ENCODE assay signal across 20 mouse cellular contexts in genomic region chr2:10166635-10167034, GRCm38 (mm10). TPM values are rescaled to one million over a fixed set of nuclear protein-coding genes. Genes with fewer than 3 reads are reported as not detected.
DNase-seq lines count a peak whose midpoint lies in the region; ATAC-seq and TF ChIP-seq lines count a peak whose summit lies in the region.
"Had no signal": no experiment of that assay in that cellular context is flagged by ENCODE, and none has a peak within 500 bp of the region (broad histone marks: within the 10 kb centered on the region; RNA-seq: fewer than 3 reads in every experiment).

No protein-coding gene starts in this region.

- peak; percentile 22 for DNase-seq in midbrain, embryonic 10.5 days (ENCODE audit: low spot score)
- no peak for DNase-seq in midbrain, postnatal 0 days (ENCODE audit: low spot score)
- DNase-seq in embryonic facial prominence, embryonic 11.5 days (ENCODE audit: low spot score) = peak; percentile 63
- peak; percentile 40 for DNase-seq in limb, embryonic 11.5 days (ENCODE audit: low spot score)
- no peak for DNase-seq in cerebellum, postnatal 25 days
- DNase-seq in layer of hippocampus, postnatal 10 days (ENCODE audit: low spot score in 2 of 2) = no peak
- DNase-seq: adrenal gland, adult 8-10 months; cerebellum, adult 9-10 months; heart, postnatal 36 days; kidney, postnatal 25 days; lung, postnatal 36 days; retina, postnatal 1 day; thymus, postnatal 25 days had no signal

- no peaks in the 10 kb centered on the region for H3K4me1 ChIP-seq in midbrain, embryonic 10.5 days
- H3K4me1 ChIP-seq in midbrain, postnatal 0 days (ENCODE audit: insufficient read depth, low read length) = no peaks in the 10 kb centered on the region
- peaks cover 3% of the 10 kb centered on the region; the same call in 1 of the 2 replicates for H3K4me1 ChIP-seq in embryonic facial prominence, embryonic 11.5 days (ENCODE audit: control insufficient read depth, insufficient read depth, low read length)
- peaks cover 3% of the 10 kb centered on the region; the same call in 1 of the 2 replicates for H3K4me1 ChIP-seq in limb, embryonic 11.5 days (ENCODE audit: control insufficient read depth, insufficient read depth, low read length)
- no peaks in the 10 kb centered on the region for H3K4me1 ChIP-seq in forebrain, embryonic 12.5 days
- H3K4me1 ChIP-seq: neural tube, embryonic 15.5 days had no signal

- H3K27me3 ChIP-seq in midbrain, embryonic 10.5 days (ENCODE audit: low read depth, poor library complexity, severe bottlenecking) = no peaks in the 10 kb centered on the region
- H3K27me3 ChIP-seq in midbrain, postnatal 0 days (ENCODE audit: insufficient read depth, low read length) = no peaks in the 10 kb centered on the region
- no peaks in the 10 kb centered on the region; the same call in 1 of the 2 replicates for H3K27me3 ChIP-seq in embryonic facial prominence, embryonic 11.5 days (ENCODE audit: control insufficient read depth, insufficient read depth, low read length)
- H3K27me3 ChIP-seq in limb, embryonic 11.5 days (ENCODE audit: control insufficient read depth, insufficient read depth, low read length) = no peaks in the 10 kb centered on the region
- no peaks in the 10 kb centered on the region for H3K27me3 ChIP-seq in forebrain, embryonic 12.5 days
- H3K27me3 ChIP-seq: liver, embryonic 15.5 days; neural tube, embryonic 15.5 days had no signal

- H3K4me3 ChIP-seq in midbrain, embryonic 10.5 days = no peak overlapping the region
- H3K4me3 ChIP-seq in midbrain, postnatal 0 days (ENCODE audit: low read depth, low read length) = no peak overlapping the region
- H3K4me3 ChIP-seq in embryonic facial prominence, embryonic 11.5 days (ENCODE audit: low read depth, low read length) = no peak overlapping the region
- H3K4me3 ChIP-seq in limb, embryonic 11.5 days (ENCODE audit: low read depth, low read length) = no peak overlapping the region
- H3K4me3 ChIP-seq in forebrain, embryonic 12.5 days (replicated peaks) = no peak overlapping the region
- H3K4me3 ChIP-seq: erythroblast, embryonic 14.5 days; left cerebral cortex, adult 2 months; liver, embryonic 15.5 days; neural tube, embryonic 15.5 days had no signal

- no peak for TF ChIP-seq CTCF in midbrain, postnatal 0 days (IDR thresholded peaks at IDR 0.05)

- no peak overlapping the region for H3K9ac ChIP-seq in midbrain, postnatal 0 days (replicated peaks; ENCODE audit: low read length, poor library complexity, severe bottlenecking)
- no peak overlapping the region for H3K9ac ChIP-seq in embryonic facial prominence, embryonic 11.5 days (replicated peaks; ENCODE audit: low read length)
- H3K9ac ChIP-seq in limb, embryonic 11.5 days (ENCODE audit: low read length) = no peak overlapping the region
- H3K9ac ChIP-seq in forebrain, embryonic 12.5 days = no peak overlapping the region
- H3K9ac ChIP-seq: liver, embryonic 15.5 days; neural tube, embryonic 15.5 days had no signal

- H3K36me3 ChIP-seq in midbrain, embryonic 10.5 days = no peaks in the 10 kb centered on the region
- no peaks in the 10 kb centered on the region for H3K36me3 ChIP-seq in midbrain, postnatal 0 days (ENCODE audit: insufficient read depth, low read length)
- H3K36me3 ChIP-seq in embryonic facial prominence, embryonic 11.5 days (replicated peaks; ENCODE audit: control insufficient read depth, insufficient read depth, low read depth, low read length) = no peaks in the 10 kb centered on the region
- H3K36me3 ChIP-seq in limb, embryonic 11.5 days (ENCODE audit: control insufficient read depth, insufficient read depth, low read length) = no peaks in the 10 kb centered on the region
- no peaks in the 10 kb centered on the region for H3K36me3 ChIP-seq in forebrain, embryonic 12.5 days (replicated peaks)
- H3K36me3 ChIP-seq: liver, embryonic 15.5 days; neural tube, embryonic 15.5 days had no signal

- no peak overlapping the region for H3K4me2 ChIP-seq in midbrain, postnatal 0 days (ENCODE audit: low read depth, low read length, poor library complexity, severe bottlenecking)
- no peak overlapping the region for H3K4me2 ChIP-seq in embryonic facial prominence, embryonic 11.5 days (ENCODE audit: low read depth, low read length)
- H3K4me2 ChIP-seq in limb, embryonic 11.5 days (ENCODE audit: low read depth, severe bottlenecking) = no peak overlapping the region
- no peak overlapping the region for H3K4me2 ChIP-seq in forebrain, embryonic 12.5 days
- H3K4me2 ChIP-seq: neural tube, embryonic 15.5 days had no signal

- H3K27ac ChIP-seq in midbrain, embryonic 10.5 days (replicated peaks) = no peak overlapping the region
- H3K27ac ChIP-seq in midbrain, postnatal 0 days (ENCODE audit: low read depth, low read length) = no peak overlapping the region
- no peak overlapping the region for H3K27ac ChIP-seq in embryonic facial prominence, embryonic 11.5 days (replicated peaks; ENCODE audit: low read depth, low read length)
- H3K27ac ChIP-seq in limb, embryonic 11.5 days (replicated peaks; ENCODE audit: low read depth, low read length) = no peak overlapping the region
- H3K27ac ChIP-seq in forebrain, embryonic 12.5 days = no peak overlapping the region
- H3K27ac ChIP-seq: left cerebral cortex, adult 2 months; liver, embryonic 15.5 days; neural tube, embryonic 15.5 days had no signal

- no peak for ATAC-seq in midbrain, postnatal 0 days (ENCODE audit: low FRiP score)
- no peak; the same call in 1 of the 2 replicates for ATAC-seq in embryonic facial prominence, embryonic 11.5 days (replicated peaks; ENCODE audit: insufficient number of reproducible peaks, low FRiP score, low TSS enrichment, low read depth)
- no peak for ATAC-seq in limb, embryonic 11.5 days (ENCODE audit: insufficient number of reproducible peaks, low FRiP score, low TSS enrichment, low read depth)
- peak; percentile 69 for ATAC-seq in megakaryocyte-erythroid progenitor cell, adult 5-6 weeks (replicated peaks; ENCODE audit: low FRiP score, low TSS enrichment, poor library complexity, severe bottlenecking)
- no peak for ATAC-seq in forebrain, embryonic 12.5 days (ENCODE audit: low FRiP score)
- ATAC-seq: inflammation-experienced regulatory T-cells, adult 6 months had no signal

- H3K9me3 ChIP-seq in midbrain, embryonic 10.5 days (replicated peaks) = no peaks in the 10 kb centered on the region
- H3K9me3 ChIP-seq in midbrain, postnatal 0 days (ENCODE audit: low read length) = no peaks in the 10 kb centered on the region
- no peaks in the 10 kb centered on the region for H3K9me3 ChIP-seq in embryonic facial prominence, embryonic 11.5 days (replicated peaks; ENCODE audit: control insufficient read depth, low read length)
- H3K9me3 ChIP-seq in limb, embryonic 11.5 days (ENCODE audit: control insufficient read depth, low read length) = no peaks in the 10 kb centered on the region
- H3K9me3 ChIP-seq in forebrain, embryonic 12.5 days = no peaks in the 10 kb centered on the region
- H3K9me3 ChIP-seq: liver, embryonic 15.5 days; neural tube, embryonic 15.5 days had no signal

- 64% methylated on average over 6 of the region's 6 CpGs for WGBS in midbrain, embryonic 10.5 days
- 75% methylated on average over 6 of the region's 6 CpGs for WGBS in midbrain, postnatal 0 days
- 30% methylated on average over 6 of the region's 6 CpGs for WGBS in embryonic facial prominence, embryonic 11.5 days
- 24% methylated on average over 6 of the region's 6 CpGs for WGBS in limb, embryonic 11.5 days
- WGBS in forebrain, embryonic 12.5 days = 83% methylated on average over 6 of the region's 6 CpGs

RNA-seq across cellular contexts. Expression of gene Itih5, which starts 13.3 kb away (rescaled TPM):
- polyA plus RNA-seq in midbrain, embryonic 10.5 days (2016; fragmentation: Nextera tagmentation; extraction: Ambion mirVana) = 6.3 and 6.5 TPM in 2 replicates
- total RNA-seq in midbrain, postnatal 0 days (2014; rRNA removed) = 18.3 and 19.6 TPM in 2 replicates
- 10.2 and 11.0 TPM in 2 replicates for polyA plus RNA-seq in midbrain, postnatal 0 days (2015; fragmentation: Nextera tagmentation; extraction: Ambion mirVana)
- polyA plus RNA-seq in embryonic facial prominence, embryonic 11.5 days (2014; fragmentation: Nextera tagmentation; extraction: Ambion mirVana) = 3.7 and 3.9 TPM in 2 replicates
- polyA plus RNA-seq in limb, embryonic 11.5 days (2014; fragmentation: Nextera tagmentation; extraction: Ambion mirVana) = 1.9 and 2.0 TPM in 2 replicates
- 0.09 and 0.84 TPM in 2 replicates for total RNA-seq in megakaryocyte-erythroid progenitor cell, adult 5-6 weeks (2014; fragmentation: Nextera tagmentation)
- 1.3 and 4.9 TPM in 2 replicates for total RNA-seq in megakaryocyte-erythroid progenitor cell, adult 5-6 weeks (2017)
- total RNA-seq in layer of hippocampus, postnatal 10 days (2021) = 10 to 100 TPM; 12.6 to 14.8 TPM
- 2.6 and 3.4 TPM in 2 replicates for polyA plus RNA-seq in forebrain, embryonic 12.5 days (2016; fragmentation: Nextera tagmentation; extraction: Ambion mirVana)
- polyA plus RNA-seq: erythroblast, embryonic 14.5 days had no signal

RNA-seq across cellular contexts. Expression of gene Itih2, which starts 35.4 kb away (rescaled TPM):
- polyA plus RNA-seq in midbrain, embryonic 10.5 days (2016; fragmentation: Nextera tagmentation; extraction: Ambion mirVana) = 0.06 TPM in 1 of 2 replicates, not detected in the other
- 9.3 and 9.7 TPM in 2 replicates for total RNA-seq in midbrain, postnatal 0 days (2014; rRNA removed)
- 5.7 and 6.5 TPM in 2 replicates for polyA plus RNA-seq in midbrain, postnatal 0 days (2015; fragmentation: Nextera tagmentation; extraction: Ambion mirVana)
- polyA plus RNA-seq in embryonic facial prominence, embryonic 11.5 days (2014; fragmentation: Nextera tagmentation; extraction: Ambion mirVana) = 0.17 and 0.52 TPM in 2 replicates
- polyA plus RNA-seq in limb, embryonic 11.5 days (2014; fragmentation: Nextera tagmentation; extraction: Ambion mirVana) = 0.36 TPM in 1 of 2 replicates, not detected in the other
- total RNA-seq in megakaryocyte-erythroid progenitor cell, adult 5-6 weeks (2014; fragmentation: Nextera tagmentation) = not detected in 2 replicates
- not detected in 2 replicates for total RNA-seq in megakaryocyte-erythroid progenitor cell, adult 5-6 weeks (2017)
- 1 to 10 TPM; 2.1 to 2.7 TPM for total RNA-seq in layer of hippocampus, postnatal 10 days (2021)
- polyA plus RNA-seq in forebrain, embryonic 12.5 days (2016; fragmentation: Nextera tagmentation; extraction: Ambion mirVana) = 0.18 and 0.28 TPM in 2 replicates
- polyA plus RNA-seq: inflammation-experienced regulatory T-cells, adult 6 months had no signal

Comparison
In these comparisons a context has a peak if more than half of its experiments do, and no peak if none do; other contexts are left out.
1. DNase-seq: peak in midbrain, embryonic 10.5 days (single experiment), embryonic facial prominence, embryonic 11.5 days (single experiment) and limb, embryonic 11.5 days (single experiment); none in midbrain, postnatal 0 days (single experiment), cerebellum, postnatal 25 days (0 of 2) and layer of hippocampus, postnatal 10 days (0 of 2).